Mouse (Mus musculus) forebrain, postnatal 0 days (tissue): ENCODE data around the gene Tmem132b. TPM values are rescaled to one million over a fixed set of nuclear protein-coding genes. Genes with fewer than 3 reads are reported as not detected.
A peak's percentile ranks its signal among the peaks of the same experiment; 100 is the strongest.

Experiments
- ATAC-seq: fragments of 200-750 bp; cut with Nextera tagmentation; 2 replicates; pipeline ENCODE4 v1.8.0; 2017; ENCODE audit warnings: mild to moderate bottlenecking, moderate library complexity
- DNase-seq: peaks from one replicate; pipeline ENCODE4 v3.0.0-alpha.2; 2015
- H3K27ac ChIP-seq: fragments of 300-500 bp; sonication (generic); 2 replicates; pipeline ENCODE4 v1.5.1; 2014; ENCODE audit warnings: low read depth, mild to moderate bottlenecking, antibody characterized with exemption, low read length, moderate library complexity, mixed read lengths
- H3K27me3 ChIP-seq: fragments of 300-500 bp; sonication (generic); 2 replicates; pipeline ENCODE4 v1.6.1; 2014; ENCODE audit warnings: mild to moderate bottlenecking, low read length, mixed read lengths; ENCODE audit not compliant: insufficient read depth
- H3K36me3 ChIP-seq: fragments of 300-500 bp; sonication (generic); 2 replicates; pipeline ENCODE4 v1.6.1; 2014; ENCODE audit warnings: mild to moderate bottlenecking, moderate library complexity; ENCODE audit not compliant: insufficient read depth
- H3K4me1 ChIP-seq: fragments of 300-500 bp; sonication (generic); 2 replicates; pipeline ENCODE4 v1.6.1; 2014; ENCODE audit warnings: antibody characterized with exemption; ENCODE audit not compliant: insufficient read depth
- H3K4me2 ChIP-seq: fragments of 300-500 bp; sonication (generic); 2 replicates; pipeline ENCODE4 v1.6.1; 2014; ENCODE audit warnings: low read depth, mild to moderate bottlenecking, moderate library complexity
- H3K4me3 ChIP-seq: fragments of 300-500 bp; sonication (generic); 2 replicates; pipeline ENCODE4 v1.5.1; 2014; ENCODE audit warnings: low read depth, low read length, mixed read lengths
- H3K9ac ChIP-seq: fragments of 300-500 bp; sonication (generic); 2 replicates; pipeline ENCODE4 v1.6.1; 2014; ENCODE audit warnings: mild to moderate bottlenecking
- H3K9me3 ChIP-seq: fragments of 300-500 bp; sonication (generic); 2 replicates; pipeline ENCODE4 v1.6.1; 2016; ENCODE audit warnings: low read length
- CTCF ChIP-seq: sonication (generic); IDR thresholded peaks from 2 replicates; pipeline ENCODE4 v1.5.1; 2016; ENCODE audit warnings: antibody characterized with exemption, control low read depth, low read depth
- WGBS: fragments of 180-500 bp; shearing (Covaris S2); extraction: QIAGEN DNeasy Blood & Tissue Kit; methylation state at CpG from one replicate; pipeline ENCODE4 v1.1.7; 2014; 5-methylcytosine and 5-hydroxymethylcytosine counted together
- polyA plus RNA-seq: library from polyadenylated mRNA; unstranded; fragments of >200 nt; fragmentation: Nextera tagmentation; extraction: Ambion mirVana; gene quantifications from 2 replicates; pipeline ENCODE4 v1.2.1, GENCODE M21; 2015
- total RNA-seq: library from RNA; depleted of rRNA; stranded (reverse); fragments of >200 nt; gene quantifications from 2 replicates; pipeline ENCODE4 v1.2.3, GENCODE M21; 2014

The Tmem132b gene
- total and polyA plus RNA-seq, 2 experiments from 2014 or later = 7.8 to 48.9 TPM

DNA sequence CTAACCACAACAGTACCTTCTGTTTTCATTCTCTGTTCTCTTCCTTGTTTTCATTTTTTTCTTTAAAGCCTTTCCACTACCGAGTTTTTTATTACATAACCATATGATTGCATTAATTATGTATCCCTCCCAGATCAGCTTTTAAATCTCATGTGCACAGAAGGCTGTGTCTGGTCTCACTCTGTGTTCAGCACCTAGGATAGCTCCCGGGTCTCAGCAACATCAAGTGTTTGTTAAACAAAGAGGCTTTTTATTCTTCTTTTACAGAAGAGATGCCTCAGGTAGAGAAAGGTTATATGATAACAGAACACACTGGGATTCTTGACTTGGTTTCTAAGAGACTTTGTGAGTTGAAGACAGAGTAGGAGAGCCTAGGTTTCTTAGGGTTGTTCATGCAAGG, 241.2 kb downstream of the Tmem132b start:
- ATAC-seq (no peak), DNase-seq (no peak)
- TF ChIP-seq CTCF = no peak
- H3K27me3 ChIP-seq = no peaks in the 10 kb centered on the region
- no peaks in the 10 kb centered on the region for H3K4me1 ChIP-seq
- H3K9me3 ChIP-seq = no peaks in the 10 kb centered on the region
- no peak overlapping the region for H3K27ac ChIP-seq
- H3K9ac ChIP-seq = no peak overlapping the region
- no peak overlapping the region for H3K4me3 ChIP-seq
- WGBS = 46% methylated on average over 2 of the region's 2 CpGs
- no peak overlapping the region for H3K4me2 ChIP-seq
- H3K36me3 ChIP-seq = no peaks in the 10 kb centered on the region

DNA sequence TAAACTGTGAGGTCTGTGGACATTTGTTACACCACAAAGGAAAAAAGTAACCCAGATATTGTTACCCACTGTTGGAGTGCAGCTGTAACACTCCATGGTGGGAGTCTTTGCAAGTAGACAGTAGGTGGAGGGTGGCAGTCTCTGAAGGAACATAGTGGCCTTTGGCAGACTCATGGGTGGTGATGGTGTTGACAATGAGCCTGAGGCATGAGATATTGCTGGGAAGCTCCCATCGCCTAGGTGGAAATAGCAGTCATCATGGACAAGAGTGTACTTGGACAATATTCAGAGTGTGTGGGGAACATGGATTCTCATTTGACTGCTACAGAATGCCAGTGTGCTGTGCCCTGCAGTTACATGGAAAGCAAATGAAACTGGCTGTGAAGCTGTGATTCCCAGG, 248.8 kb downstream of the Tmem132b start:
- H3K27ac ChIP-seq = no peak overlapping the region
- H3K9ac ChIP-seq = no peak overlapping the region
- DNase-seq = no peak
- H3K4me1 ChIP-seq = no peaks in the 10 kb centered on the region
- no peak for ATAC-seq
- H3K4me3 ChIP-seq = no peak overlapping the region
- no peaks in the 10 kb centered on the region for H3K27me3 ChIP-seq
- 95% methylated on average over 1 of the region's 1 CpGs for WGBS
- H3K36me3 ChIP-seq = no peaks in the 10 kb centered on the region; the same call in 1 of the 2 replicates
- TF ChIP-seq CTCF = no peak
- no peaks in the 10 kb centered on the region for H3K9me3 ChIP-seq
- no peak overlapping the region for H3K4me2 ChIP-seq

DNA sequence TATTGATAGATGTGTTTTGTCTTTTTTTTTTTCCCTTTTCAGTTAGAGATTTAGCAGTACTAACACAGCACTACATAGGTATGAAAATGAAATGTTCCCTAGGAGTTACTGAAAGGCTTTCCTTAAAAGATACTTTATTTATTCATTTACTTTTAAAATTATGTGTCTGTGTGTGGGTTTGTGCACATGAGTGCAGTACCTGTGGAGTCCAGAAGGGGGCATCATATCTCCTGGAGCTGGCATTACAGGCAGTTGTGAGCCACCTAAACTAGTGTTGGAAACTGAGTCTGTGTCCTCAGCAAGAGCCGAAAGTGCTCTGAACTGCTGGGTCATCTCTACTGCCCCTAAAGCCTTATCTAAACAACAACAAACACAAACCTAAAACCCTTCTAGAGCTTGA, 261.1 kb downstream of the Tmem132b start:
- 100% methylated on average over 1 of the region's 1 CpGs for WGBS
- Histone ChIP-seq H3K9me3 (no peaks in the 10 kb centered on the region), H3K9ac (no peak overlapping the region), H3K27ac (no peak overlapping the region), H3K27me3 (no peaks in the 10 kb centered on the region), H3K4me2 (no peak overlapping the region), H3K36me3 (0 out of 2 replicates have a peak, but pooled peaks cover under 1% of the 10 kb centered on the region), H3K4me1 (no peaks in the 10 kb centered on the region), H3K4me3 (no peak overlapping the region)
- DNase-seq (no peak), ATAC-seq (no peak)
- TF ChIP-seq CTCF = peak; percentile 29; the same call in 1 of the 2 replicates

DNA sequence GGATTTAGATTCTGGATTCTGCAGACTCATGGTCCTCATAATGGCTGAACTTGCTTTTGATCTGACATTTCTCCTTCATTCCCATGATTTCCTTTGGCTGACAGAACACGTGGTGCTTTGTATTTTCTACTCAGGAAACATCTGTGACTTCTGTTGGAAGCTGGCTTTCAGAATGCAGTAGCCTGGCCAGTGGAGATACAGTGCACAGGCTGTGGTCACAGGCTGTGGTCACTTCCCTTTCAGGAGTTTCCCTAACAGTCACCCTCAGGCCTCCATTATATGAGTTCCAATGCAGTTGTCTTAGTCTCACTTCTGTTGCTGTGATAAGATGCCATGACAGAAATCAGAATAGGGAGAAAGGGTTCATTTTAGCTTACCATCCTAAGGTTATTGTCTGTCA, 262.7 kb downstream of the Tmem132b start:
- ATAC-seq = no peak
- WGBS = 63% methylated on average over 1 of the region's 1 CpGs
- no peaks in the 10 kb centered on the region for H3K27me3 ChIP-seq

DNA sequence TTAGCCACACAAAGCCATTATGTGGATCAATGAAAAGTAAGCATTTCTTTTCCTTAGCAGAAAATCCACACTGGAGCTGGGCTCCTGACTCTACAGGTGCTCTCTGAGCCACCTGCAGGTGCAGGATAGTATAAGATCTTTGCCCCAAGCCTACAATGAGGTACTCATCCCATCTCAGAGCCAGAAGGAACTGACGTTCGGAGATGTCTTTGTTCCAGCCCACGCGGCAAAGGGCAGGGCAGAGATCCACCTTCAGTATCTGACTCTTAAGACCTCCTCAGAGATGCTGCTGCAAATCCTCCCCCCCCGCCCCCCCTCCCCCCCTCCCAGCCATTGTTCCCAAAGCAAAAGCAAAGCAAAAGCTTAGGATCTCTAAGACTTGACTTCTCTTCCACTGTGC, 268.0 kb downstream of the Tmem132b start:
- H3K27me3 ChIP-seq = no peaks in the 10 kb centered on the region
- H3K36me3 ChIP-seq = no peaks in the 10 kb centered on the region
- no peaks in the 10 kb centered on the region for H3K4me1 ChIP-seq
- no peaks in the 10 kb centered on the region for H3K9me3 ChIP-seq
- DNase-seq (no peak), ATAC-seq (no peak; the same call in 1 of the 2 replicates)
- peak; percentile 31; the same call in 1 of the 2 replicates for TF ChIP-seq CTCF
- H3K9ac ChIP-seq = no peak overlapping the region
- H3K27ac ChIP-seq = no peak overlapping the region
- WGBS = 22% methylated on average over 5 of the region's 5 CpGs
- peak overlapping the region; percentile 19; the same call in 1 of the 2 replicates for H3K4me2 ChIP-seq
- no peak overlapping the region for H3K4me3 ChIP-seq

More for the DNA sequence above, 262.7 kb downstream of the Tmem132b start:
- H3K4me1 ChIP-seq = no peaks in the 10 kb centered on the region
- no peak for DNase-seq
- no peak overlapping the region for H3K4me2 ChIP-seq
- H3K27ac ChIP-seq = no peak overlapping the region
- H3K4me3 ChIP-seq = no peak overlapping the region
- H3K36me3 ChIP-seq = no peaks in the 10 kb centered on the region
- H3K9ac ChIP-seq = no peak overlapping the region
- no peaks in the 10 kb centered on the region for H3K9me3 ChIP-seq
- TF ChIP-seq CTCF = no peak

DNA sequence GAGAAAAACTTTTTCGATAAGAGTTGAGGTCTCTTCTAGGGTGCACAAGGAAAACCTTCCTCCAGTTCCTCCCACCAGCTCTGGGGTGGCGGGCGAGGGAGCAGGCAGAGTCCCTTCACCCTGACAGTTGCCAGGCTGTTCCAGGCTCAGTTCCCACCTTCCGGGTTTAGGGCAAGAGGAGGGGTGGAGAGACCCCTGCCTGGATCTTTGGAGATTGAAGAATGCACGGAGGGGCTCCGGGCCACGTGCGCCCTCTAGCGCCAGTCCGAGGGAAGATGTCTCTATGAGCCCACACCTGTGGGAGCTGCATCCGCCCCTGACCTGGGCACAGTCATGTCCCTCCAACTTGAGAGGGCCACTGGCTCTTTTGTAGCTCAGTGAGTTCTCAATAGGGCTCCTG, 268.5 kb downstream of the Tmem132b start:
- ATAC-seq = peak; percentile 34; the same call in 1 of the 2 replicates
- H3K9me3 ChIP-seq = no peaks in the 10 kb centered on the region
- H3K4me2 ChIP-seq = peak overlapping the region; percentile 19; the same call in 1 of the 2 replicates
- WGBS = 6% methylated on average over 11 of the region's 11 CpGs
- no peaks in the 10 kb centered on the region for H3K36me3 ChIP-seq
- peak; percentile 49 for DNase-seq
- no peaks in the 10 kb centered on the region for H3K27me3 ChIP-seq
- H3K4me3 ChIP-seq = no peak overlapping the region
- peaks cover 2% of the 10 kb centered on the region; the same call in 1 of the 2 replicates for H3K4me1 ChIP-seq
- no peak overlapping the region for H3K9ac ChIP-seq
- H3K27ac ChIP-seq = no peak overlapping the region
- peak; percentile 77 for TF ChIP-seq CTCF

DNA sequence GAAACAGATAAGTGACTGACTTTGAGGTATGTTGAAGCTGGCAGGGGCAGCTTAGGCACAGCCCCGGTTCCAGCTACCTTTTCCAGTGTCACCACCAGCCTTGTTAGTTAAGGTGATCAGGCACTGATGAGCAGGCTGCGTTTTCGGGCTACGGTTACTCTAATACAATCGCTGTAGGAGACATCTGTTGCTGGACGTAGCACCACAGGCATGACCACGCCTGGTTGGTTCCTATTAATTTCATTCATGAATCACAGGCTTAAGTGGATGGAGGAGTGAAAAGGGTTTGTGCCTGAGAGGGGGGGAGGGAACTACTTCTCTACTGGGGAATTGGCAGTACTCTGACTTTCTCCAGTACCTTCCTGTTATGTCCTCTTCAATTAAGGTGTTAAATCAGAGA, 271.2 kb downstream of the Tmem132b start:
- Histone ChIP-seq H3K4me2 (no peak overlapping the region), H3K27ac (no peak overlapping the region), H3K36me3 (no peaks in the 10 kb centered on the region), H3K9ac (no peak overlapping the region), H3K4me3 (no peak overlapping the region), H3K4me1 (peaks cover 3% of the 10 kb centered on the region; the same call in 1 of the 2 replicates), H3K27me3 (no peaks in the 10 kb centered on the region), H3K9me3 (no peaks in the 10 kb centered on the region)
- 29% methylated on average over 7 of the region's 7 CpGs for WGBS
- ATAC-seq (no peak), DNase-seq (no peak)
- no peak for TF ChIP-seq CTCF

DNA sequence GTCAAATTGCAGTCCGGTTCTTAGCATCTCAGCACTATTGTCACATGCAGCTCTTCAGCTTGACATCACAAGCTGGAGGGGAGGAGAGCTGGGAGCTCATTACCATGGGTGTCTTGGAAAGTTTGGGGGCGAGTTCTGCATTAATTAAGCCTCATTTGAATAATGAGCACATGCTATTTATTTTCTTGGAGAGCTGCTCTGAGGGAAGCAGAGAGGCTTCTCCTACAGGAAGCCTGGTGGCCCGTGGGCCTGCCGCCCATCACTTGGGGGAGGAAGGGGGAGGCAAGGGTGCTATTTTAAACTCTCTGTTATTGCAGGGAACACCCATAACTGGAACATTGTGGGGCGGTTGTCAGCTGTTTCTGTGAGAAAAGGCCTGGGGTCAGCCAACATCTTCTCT, 273.8 kb downstream of the Tmem132b start:
- peaks cover 3% of the 10 kb centered on the region; the same call in 1 of the 2 replicates for H3K4me1 ChIP-seq
- peak; percentile 50 for DNase-seq
- no peaks in the 10 kb centered on the region for H3K36me3 ChIP-seq
- H3K4me2 ChIP-seq = no peak overlapping the region
- H3K9ac ChIP-seq = no peak overlapping the region
- no peaks in the 10 kb centered on the region for H3K9me3 ChIP-seq
- no peaks in the 10 kb centered on the region for H3K27me3 ChIP-seq
- no peak overlapping the region for H3K4me3 ChIP-seq
- peak; percentile 67; the same call in 1 of the 2 replicates for ATAC-seq
- 14% methylated on average over 5 of the region's 5 CpGs for WGBS
- no peak for TF ChIP-seq CTCF
- no peak overlapping the region for H3K27ac ChIP-seq
